Mouse (Mus musculus) lung, embryonic 14.5 days (tissue): Measurements from ENCODE around the gene Usf3. TPM values are rescaled to one million over a fixed set of nuclear protein-coding genes. Genes with fewer than 3 reads are reported as not detected.
A peak's percentile ranks its signal among the peaks of the same experiment; 100 is the strongest.

Experiments
- ATAC-seq: fragments of 200-750 bp; cut with Nextera tagmentation; 2 replicates; pipeline ENCODE4 v1.8.0; 2017; ENCODE audit warnings: mild to moderate bottlenecking, moderate TSS enrichment, moderate library complexity; ENCODE audit not compliant: insufficient read depth
- DNase-seq: peaks from one replicate; pipeline ENCODE4 v3.0.0-alpha.2; 2015
- H3K27ac ChIP-seq: fragments of 300-500 bp; sonication (generic); 2 replicates; pipeline ENCODE4 v1.5.1; 2014; ENCODE audit warnings: low read depth, mild to moderate bottlenecking, moderate library complexity
- H3K27me3 ChIP-seq: fragments of 300-500 bp; sonication (generic); 2 replicates; pipeline ENCODE4 v1.6.1; 2014; ENCODE audit warnings: low read length, control low read depth; ENCODE audit not compliant: insufficient read depth
- H3K36me3 ChIP-seq: fragments of 300-500 bp; sonication (generic); 2 replicates; pipeline ENCODE4 v1.6.1; 2014; ENCODE audit warnings: control low read depth; ENCODE audit not compliant: insufficient read depth
- H3K4me1 ChIP-seq: fragments of 300-500 bp; sonication (generic); 2 replicates; pipeline ENCODE4 v1.6.1; 2014; ENCODE audit warnings: antibody characterized with exemption, control low read depth; ENCODE audit not compliant: insufficient read depth
- H3K4me2 ChIP-seq: fragments of 300-500 bp; sonication (generic); 2 replicates; pipeline ENCODE4 v1.6.1; 2014; ENCODE audit warnings: mild to moderate bottlenecking
- H3K4me3 ChIP-seq: fragments of 300-500 bp; sonication (generic); 2 replicates; pipeline ENCODE4 v1.5.1; 2014; ENCODE audit warnings: low read depth, low read length
- H3K9ac ChIP-seq: fragments of 300-500 bp; sonication (generic); 2 replicates; pipeline ENCODE4 v1.6.1; 2014
- H3K9me3 ChIP-seq: fragments of 300-500 bp; sonication (generic); 2 replicates; pipeline ENCODE4 v1.6.1; 2016; ENCODE audit warnings: low read depth, low read length, control low read depth
- CTCF ChIP-seq: IDR thresholded peaks from 2 replicates; pipeline ENCODE4 v1.5.1; 2016; ENCODE audit warnings: antibody characterized with exemption, low read depth
- WGBS: fragments of 180-500 bp; shearing (Covaris S2); extraction: QIAGEN DNeasy Blood & Tissue Kit; methylation state at CpG from one replicate; pipeline ENCODE4 v1.1.7; 2014; 5-methylcytosine and 5-hydroxymethylcytosine counted together
- polyA plus RNA-seq: library from polyadenylated mRNA; unstranded; fragments of >200 nt; fragmentation: Nextera tagmentation; extraction: Ambion mirVana; gene quantifications from 2 replicates; pipeline ENCODE4 v1.2.1, GENCODE M21; 2014

Usf3 gene
- polyA plus RNA-seq, 1 experiment from 2014 or later, result 5.1 TPM

DNA sequence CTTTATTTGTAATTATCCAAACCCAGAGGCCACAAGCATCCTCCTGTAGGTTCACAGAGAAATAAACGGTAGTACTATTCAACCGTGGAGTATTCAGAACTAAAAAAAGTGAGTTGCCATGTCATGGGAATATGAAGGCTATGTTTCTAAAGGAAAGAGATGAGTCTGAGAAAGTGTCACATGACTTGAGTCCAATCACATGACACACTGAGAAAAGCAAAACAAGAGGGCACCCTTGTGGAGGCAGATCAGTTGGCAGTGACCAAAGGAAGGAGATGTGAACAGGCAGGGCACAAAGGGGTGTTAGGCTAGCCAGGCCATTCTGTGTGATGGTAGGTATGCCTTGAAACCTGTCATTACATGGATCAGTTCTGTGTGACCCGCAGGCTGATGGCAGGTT is 79.7 kb downstream of the Usf3 start:
- no peak overlapping the region for H3K4me2 ChIP-seq
- H3K9me3 ChIP-seq, result no peaks in the 10 kb centered on the region
- H3K4me1 ChIP-seq, result no peaks in the 10 kb centered on the region
- DNase-seq (no peak), ATAC-seq (no peak)
- 89% methylated on average over 3 of the region's 3 CpGs for WGBS
- H3K36me3 ChIP-seq, result no peaks in the 10 kb centered on the region
- no peak overlapping the region for H3K27ac ChIP-seq
- no peak overlapping the region for H3K4me3 ChIP-seq
- no peak overlapping the region for H3K9ac ChIP-seq
- TF ChIP-seq CTCF, result no peak
- H3K27me3 ChIP-seq, result no peaks in the 10 kb centered on the region

DNA sequence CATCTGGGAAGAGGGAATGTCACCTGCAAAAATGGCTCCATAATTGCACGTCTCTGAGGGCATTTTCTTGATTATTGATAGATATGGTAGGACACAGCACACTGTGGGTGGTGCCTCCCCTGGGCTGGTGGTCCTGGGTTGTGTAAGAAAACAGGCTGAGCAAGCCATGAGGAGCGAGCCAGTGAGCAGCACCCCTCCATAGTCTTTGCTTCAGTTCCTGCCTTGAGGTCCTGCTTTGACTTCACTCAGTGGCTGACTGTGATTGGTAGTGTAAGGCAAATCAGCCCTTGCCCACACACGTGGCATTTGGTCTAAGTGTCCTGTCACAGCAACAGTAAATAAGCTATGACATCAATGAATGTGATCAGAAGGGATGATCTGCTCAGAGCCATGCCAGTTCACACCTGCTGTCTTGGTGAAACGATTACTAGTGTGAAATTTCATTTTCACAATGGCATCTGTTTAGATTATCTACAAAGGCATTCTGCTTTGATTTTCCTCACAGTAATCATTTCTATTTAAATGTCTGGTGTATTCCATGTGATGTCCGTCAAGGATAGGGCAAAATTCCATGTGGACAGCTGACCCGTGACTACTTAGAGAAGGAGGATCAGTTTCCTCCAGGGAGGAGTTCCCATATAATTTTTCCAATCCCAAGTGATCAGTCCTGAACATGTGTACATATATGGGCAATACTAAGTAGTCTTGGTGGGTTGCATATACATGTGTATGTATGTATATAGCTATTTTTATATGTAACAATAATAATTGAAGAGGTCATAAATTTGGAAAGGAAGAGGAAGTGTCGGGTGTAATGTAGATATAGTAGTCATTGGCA is 81.0 kb downstream of the Usf3 start:
- no peak overlapping the region for H3K27ac ChIP-seq
- no peak overlapping the region for H3K9ac ChIP-seq
- no peaks in the 10 kb centered on the region for H3K27me3 ChIP-seq
- no peaks in the 10 kb centered on the region for H3K36me3 ChIP-seq
- 67% methylated on average over 7 of the region's 7 CpGs for WGBS
- H3K4me2 ChIP-seq, result no peak overlapping the region
- H3K4me3 ChIP-seq, result no peak overlapping the region
- no peaks in the 10 kb centered on the region for H3K9me3 ChIP-seq
- peak; percentile 47; the same call in 1 of the 2 replicates for ATAC-seq
- H3K4me1 ChIP-seq, result no peaks in the 10 kb centered on the region
- TF ChIP-seq CTCF, result no peak
- no peak for DNase-seq

DNA sequence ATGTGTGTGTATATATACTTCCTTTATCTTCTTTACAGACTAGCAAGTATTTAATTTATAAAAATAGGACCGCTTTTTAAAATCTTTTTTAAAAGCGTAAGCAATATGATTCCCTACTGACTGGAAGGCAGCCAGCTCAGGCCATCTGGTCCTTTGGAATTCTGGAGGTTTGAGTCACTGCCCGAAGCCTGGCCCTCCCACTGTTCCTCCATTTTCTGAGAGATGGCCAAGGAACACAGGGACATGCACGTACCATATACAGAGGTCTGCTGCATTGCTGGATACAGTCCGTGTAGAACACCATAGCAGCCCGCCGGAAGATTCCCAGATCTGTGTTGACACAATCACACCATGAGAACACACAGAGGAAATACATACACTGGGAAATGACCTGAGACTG is 81.7 kb downstream of the Usf3 start:
- H3K36me3 ChIP-seq, result no peaks in the 10 kb centered on the region
- no peak for TF ChIP-seq CTCF
- H3K4me1 ChIP-seq, result no peaks in the 10 kb centered on the region
- H3K4me3 ChIP-seq, result no peak overlapping the region
- H3K9ac ChIP-seq, result no peak overlapping the region
- no peak overlapping the region for H3K4me2 ChIP-seq
- WGBS, result 53% methylated on average over 7 of the region's 7 CpGs
- H3K27ac ChIP-seq, result no peak overlapping the region
- peak; percentile 93 for ATAC-seq
- no peaks in the 10 kb centered on the region for H3K27me3 ChIP-seq
- no peaks in the 10 kb centered on the region for H3K9me3 ChIP-seq
- DNase-seq, result peak; percentile 90

DNA sequence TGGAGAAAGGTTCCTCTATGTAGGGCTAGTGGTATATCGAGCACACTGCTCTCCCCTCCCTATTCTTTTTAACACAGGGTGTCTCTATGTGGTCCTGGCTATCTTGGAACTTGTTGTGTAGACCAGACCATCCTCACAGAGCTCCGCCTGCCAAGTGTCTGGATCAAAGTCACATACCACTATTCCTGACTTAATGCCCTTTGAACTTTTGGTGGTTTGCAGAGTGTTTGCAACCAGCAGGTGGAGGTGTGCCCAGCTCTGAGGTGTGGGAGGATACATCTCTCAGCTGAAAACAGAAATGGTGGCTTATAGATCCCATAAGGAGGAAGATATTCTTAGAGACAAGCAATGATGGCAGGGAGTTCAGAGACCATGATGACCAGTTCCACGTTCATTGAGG is 84.4 kb downstream of the Usf3 start:
- 72% methylated on average over 3 of the region's 3 CpGs for WGBS
- H3K27ac ChIP-seq, result no peak overlapping the region
- H3K4me2 ChIP-seq, result no peak overlapping the region
- no peak overlapping the region for H3K4me3 ChIP-seq
- no peaks in the 10 kb centered on the region for H3K27me3 ChIP-seq
- no peak for TF ChIP-seq CTCF
- H3K9ac ChIP-seq, result no peak overlapping the region
- H3K36me3 ChIP-seq, result no peaks in the 10 kb centered on the region
- H3K9me3 ChIP-seq, result no peaks in the 10 kb centered on the region
- no peaks in the 10 kb centered on the region for H3K4me1 ChIP-seq
- DNase-seq (no peak), ATAC-seq (no peak)

DNA sequence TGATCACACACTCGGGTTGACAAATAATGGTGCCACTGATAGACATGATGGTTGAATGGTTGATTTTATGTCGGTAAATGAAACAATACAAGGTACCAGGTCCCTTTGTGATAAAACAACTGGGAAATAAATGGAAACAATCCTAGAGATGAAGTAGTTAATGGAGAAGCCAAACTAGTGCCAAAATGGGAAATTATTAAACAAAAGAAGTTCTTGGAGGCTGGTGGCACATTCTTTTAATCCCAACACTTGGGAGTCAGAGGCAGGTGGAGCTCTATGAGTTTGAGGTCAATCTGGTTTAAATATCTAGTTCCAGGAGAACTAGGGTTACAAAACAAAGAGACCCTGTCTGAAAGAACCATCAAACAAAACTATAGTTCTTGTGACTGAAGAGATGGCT is 91.9 kb downstream of the Usf3 start:
- ATAC-seq (no peak), DNase-seq (no peak)
- H3K27me3 ChIP-seq, result no peaks in the 10 kb centered on the region
- no peaks in the 10 kb centered on the region for H3K36me3 ChIP-seq
- H3K9ac ChIP-seq, result no peak overlapping the region
- H3K27ac ChIP-seq, result no peak overlapping the region
- 64% methylated on average over 2 of the region's 2 CpGs for WGBS
- no peaks in the 10 kb centered on the region for H3K9me3 ChIP-seq
- H3K4me1 ChIP-seq, result no peaks in the 10 kb centered on the region
- H3K4me3 ChIP-seq, result no peak overlapping the region
- H3K4me2 ChIP-seq, result no peak overlapping the region
- TF ChIP-seq CTCF, result no peak

DNA sequence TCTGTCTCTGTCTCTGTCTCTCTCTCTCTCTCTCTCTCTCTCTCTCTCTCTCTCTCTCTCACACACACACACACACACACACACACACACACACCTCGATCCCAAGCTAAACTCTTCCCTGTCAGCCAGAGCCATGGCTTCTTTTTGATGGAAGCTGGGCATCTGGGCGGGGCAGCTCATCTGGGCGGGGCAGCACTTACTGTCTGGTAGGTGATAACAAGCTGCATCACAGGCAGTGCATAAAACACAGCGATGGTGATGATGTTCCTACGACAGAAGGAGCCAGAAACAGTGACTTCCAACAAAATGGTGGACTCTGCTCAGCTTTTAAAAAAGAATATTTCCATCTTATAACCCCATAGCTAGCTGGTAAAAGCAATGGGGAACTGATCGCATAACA is 92.5 kb downstream of the Usf3 start:
- H3K4me2 ChIP-seq, result no peak overlapping the region
- DNase-seq, result no peak
- H3K36me3 ChIP-seq, result no peaks in the 10 kb centered on the region
- no peak for ATAC-seq
- H3K9me3 ChIP-seq, result no peaks in the 10 kb centered on the region
- WGBS, result 84% methylated on average over 6 of the region's 6 CpGs
- H3K9ac ChIP-seq, result no peak overlapping the region
- H3K4me1 ChIP-seq, result no peaks in the 10 kb centered on the region
- H3K27me3 ChIP-seq, result no peaks in the 10 kb centered on the region
- no peak overlapping the region for H3K4me3 ChIP-seq
- no peak overlapping the region for H3K27ac ChIP-seq
- TF ChIP-seq CTCF, result no peak

DNA sequence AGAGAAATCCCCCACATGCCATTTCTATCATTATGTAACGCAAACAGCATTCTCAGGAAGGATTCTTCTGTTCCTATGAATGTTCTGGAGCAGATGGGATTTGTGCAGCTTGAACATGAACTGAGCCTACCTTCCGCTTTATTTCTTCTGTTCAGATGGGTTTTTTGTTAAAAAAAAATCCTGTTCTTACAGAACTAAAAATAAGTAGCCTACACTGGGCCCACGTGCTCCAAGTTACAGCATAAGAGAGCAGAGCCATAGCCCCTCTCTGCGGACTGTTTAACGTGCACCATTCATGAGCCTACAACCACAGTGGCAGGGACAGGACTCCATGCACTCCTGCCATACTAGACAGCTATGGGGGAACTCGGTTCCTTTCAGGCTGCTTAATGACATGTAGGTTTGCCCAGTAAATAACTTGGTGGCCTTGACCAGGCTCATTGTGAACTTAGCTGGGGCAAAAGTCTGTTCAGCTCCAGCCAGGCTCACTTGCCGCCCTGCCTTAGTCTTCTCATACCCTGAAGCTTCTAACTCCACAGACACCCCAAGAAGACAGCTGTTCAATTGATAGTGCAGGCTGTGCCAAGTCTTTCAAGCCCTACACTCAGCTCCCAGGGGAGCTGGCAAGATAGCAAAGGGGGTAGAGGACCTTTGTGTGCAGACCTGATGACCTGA is 95.6 kb downstream of the Usf3 start:
- TF ChIP-seq CTCF, result no peak
- Histone ChIP-seq H3K4me2 (no peak overlapping the region), H3K9me3 (no peaks in the 10 kb centered on the region), H3K36me3 (no peaks in the 10 kb centered on the region), H3K27ac (no peak overlapping the region), H3K27me3 (no peaks in the 10 kb centered on the region), H3K4me3 (no peak overlapping the region), H3K4me1 (no peaks in the 10 kb centered on the region), H3K9ac (no peak overlapping the region)
- no peak for DNase-seq
- WGBS, result 84% methylated on average over 7 of the region's 7 CpGs
- no peak for ATAC-seq
